Mouse (Mus musculus): ENCODE data around the gene Ube2k. TPM values are rescaled to one million over a fixed set of nuclear protein-coding genes. Genes with fewer than 3 reads are reported as not detected.

Gene Ube2k
- total and polyA plus RNA-seq, 3 experiments: 51.4 to 293 (median 56.7) TPM

- Histone ChIP-seq H3K4me1 (ENCODE audit: control insufficient read depth in 1 of 2, insufficient read depth in 2 of 2) (peaks cover 2 to 34% of the 10 kb centered on the region in 2 experiments; a peak in 3 of 4 replicates), H3K79me2 (replicated peaks; ENCODE audit: control insufficient read depth, extremely low read depth, insufficient read depth, poor library complexity, severe bottlenecking) (peaks cover 28% of the 10 kb centered on the region), H3K9ac (ENCODE audit: insufficient read depth, low read depth) (no peak overlapping the region), H3K4me2 (ENCODE audit: insufficient read depth, low read depth, poor library complexity, severe bottlenecking) (no peak overlapping the region; the same call in 1 of the 2 replicates), H3K27me3 (replicated peaks) (no peaks in the 10 kb centered on the region), H3K9me3 (replicated peaks; ENCODE audit: low read length) (peaks cover 2% of the 10 kb centered on the region), H3K36me3 (replicated peaks in 1 of 2; ENCODE audit: control insufficient read depth in 1 of 2, insufficient read depth in 1 of 2, low read length in 1 of 2) (no peaks in the 10 kb centered on the region), H3K4me3 (replicated peaks in 1 of 3; ENCODE audit: low read depth in 2 of 3, low read length in 2 of 3, poor library complexity in 1 of 3) (peak overlapping the region in 1 of 3 experiments; percentile 31), H3K27ac (ENCODE audit: insufficient read depth, low read depth) (no peak overlapping the region)
- dilution Hi-C loops (cut with MboI; ENCODE audit: extremely low pct_ligation_motif_present, extremely low pct_unique_long_range_greater_than_20kb, low sequenced_read_pairs): no loop called here
- in situ Hi-C loops (cut with MboI; ENCODE audit: low pct_ligation_motif_present, low pct_unique_long_range_greater_than_20kb, low sequenced_read_pairs): no loop called here
- TF ChIP-seq SMC3 (IDR thresholded peaks at IDR 0.05; ENCODE audit: low read depth, low read length) (peak; percentile 46), NRF1 (IDR thresholded peaks at IDR 0.05; ENCODE audit: low read depth, low read length) (no peak), TBP (conservative IDR thresholded peaks at IDR 0.05; ENCODE audit: low read depth, low read length) (peak; percentile 98), BHLHE40 (IDR thresholded peaks at IDR 0.05; ENCODE audit: low read depth, low read length) (no peak), CHD2 (IDR thresholded peaks at IDR 0.05; ENCODE audit: low read length) (no peak), MEF2A (IDR thresholded peaks at IDR 0.05; ENCODE audit: borderline replicate concordance, low read depth, low read length) (no peak), ETS1 (conservative IDR thresholded peaks at IDR 0.05; ENCODE audit: low read depth, low read length) (no peak), ELF1 (IDR thresholded peaks at IDR 0.05; ENCODE audit: low read depth, low read length) (0 out of 2 replicates have a peak, but pooled peaks have one; percentile 22), E2F4 (IDR thresholded peaks at IDR 0.05; ENCODE audit: insufficient replicate concordance, low read depth, low read length) (no peak), USF1 (IDR thresholded peaks at IDR 0.05; ENCODE audit: low read depth, low read length) (no peak), GABPA (IDR thresholded peaks at IDR 0.05; ENCODE audit: insufficient replicate concordance, low read depth, low read length) (no peak), HCFC1 (IDR thresholded peaks at IDR 0.05; ENCODE audit: low read depth, low read length) (no peak), MAX (IDR thresholded peaks at IDR 0.05; ENCODE audit: low read length) (no peak), ZKSCAN1 (IDR thresholded peaks at IDR 0.05; ENCODE audit: borderline replicate concordance, low read depth, low read length) (no peak), JUND (conservative IDR thresholded peaks at IDR 0.05; ENCODE audit: low read depth, low read length) (0 out of 2 replicates have a peak, but pooled peaks have one; percentile 12), JUN (IDR thresholded peaks at IDR 0.05; ENCODE audit: insufficient read depth, low read depth, low read length) (no peak), USF2 (conservative IDR thresholded peaks at IDR 0.05; ENCODE audit: low read depth, low read length) (no peak), TCF12 (IDR thresholded peaks at IDR 0.05; ENCODE audit: low read depth, low read length) (no peak), CHD1 (IDR thresholded peaks at IDR 0.05; ENCODE audit: low read depth, low read length) (no peak), ZC3H11A (IDR thresholded peaks at IDR 0.05; ENCODE audit: low read depth, low read length) (no peak), CTCF (conservative IDR thresholded peaks at IDR 0.05 in 1 of 2, IDR thresholded peaks at IDR 0.05 in 1 of 2; ENCODE audit: low read depth in 2 of 2, low read length in 2 of 2) (peak; percentile 40 to 73; a peak in 3 of 4 replicates), RAD21 (IDR thresholded peaks at IDR 0.05; ENCODE audit: low read depth, low read length) (peak; percentile 54), UBTF (IDR thresholded peaks at IDR 0.05; ENCODE audit: low read depth, low read length) (no peak), SIN3A (IDR thresholded peaks at IDR 0.05; ENCODE audit: low read length) (no peak), NELFE (IDR thresholded peaks at IDR 0.05; ENCODE audit: low read depth, low read length) (no peak), ZNF384 (IDR thresholded peaks at IDR 0.05; ENCODE audit: low read depth, low read length) (no peak; the same call in 1 of the 2 replicates)
- peak; percentile 75 for DNase-seq (ENCODE audit: extremely low read depth)
Observed at GRCm38 (mm10) chr5:65535457-65536067, 1.5 kb upstream of the Ube2k start.
